Mouse (Mus musculus) embryonic facial prominence, embryonic 11.5 days (tissue): Measurements from ENCODE around the gene Glb1l. TPM values are rescaled to one million over a fixed set of nuclear protein-coding genes. Genes with fewer than 3 reads are reported as not detected.

ENCODE experiments used
- ATAC-seq: fragments of 200-750 bp; cut with Nextera tagmentation; replicated peaks from 2 replicates; pipeline ENCODE4 v1.8.0; 2017; ENCODE audit warnings: low read depth; ENCODE audit not compliant: insufficient number of reproducible peaks, low FRiP score, low TSS enrichment
- DNase-seq: peaks from one replicate; pipeline ENCODE4 v3.0.0-alpha.2; 2015; ENCODE audit warnings: low spot score
- H3K27ac ChIP-seq: fragments of 300-500 bp; sonication (generic); replicated peaks from 2 replicates; pipeline ENCODE4 v1.5.1; 2014; ENCODE audit warnings: mild to moderate bottlenecking, low read depth, low read length, control low read depth
- H3K27me3 ChIP-seq: fragments of 300-500 bp; sonication (generic); 2 replicates; pipeline ENCODE4 v1.6.1; 2014; ENCODE audit warnings: mild to moderate bottlenecking, low read length, moderate library complexity, mixed read lengths; ENCODE audit not compliant: control insufficient read depth, insufficient read depth
- H3K36me3 ChIP-seq: fragments of 300-500 bp; sonication (generic); replicated peaks from 2 replicates; pipeline ENCODE4 v1.6.1; 2014; ENCODE audit warnings: low read depth, mild to moderate bottlenecking, low read length, moderate library complexity, mixed read lengths; ENCODE audit not compliant: control insufficient read depth, insufficient read depth
- H3K4me1 ChIP-seq: fragments of 300-500 bp; sonication (generic); 2 replicates; pipeline ENCODE4 v1.6.1; 2014; ENCODE audit warnings: low read length, mixed read lengths; ENCODE audit not compliant: control insufficient read depth, insufficient read depth
- H3K4me2 ChIP-seq: fragments of 300-500 bp; sonication (generic); 2 replicates; pipeline ENCODE4 v1.6.1; 2014; ENCODE audit warnings: low read depth, mild to moderate bottlenecking, control low read depth, low read length, moderate library complexity
- H3K4me3 ChIP-seq: fragments of 300-500 bp; sonication (generic); 2 replicates; pipeline ENCODE4 v1.5.1; 2014; ENCODE audit warnings: low read depth, low read length, control low read depth
- H3K9ac ChIP-seq: fragments of 300-500 bp; sonication (generic); replicated peaks from 2 replicates; pipeline ENCODE4 v1.6.1; 2014; ENCODE audit warnings: mild to moderate bottlenecking, control low read depth, low read length
- H3K9me3 ChIP-seq: fragments of 300-500 bp; sonication (generic); replicated peaks from 2 replicates; pipeline ENCODE4 v1.6.1; 2016; ENCODE audit warnings: mild to moderate bottlenecking, low read length, inconsistent platforms, mixed read lengths; ENCODE audit not compliant: control insufficient read depth
- WGBS: fragments of 180-500 bp; shearing (Covaris S2); extraction: QIAGEN DNeasy Blood & Tissue Kit; methylation state at CpG from one replicate; pipeline ENCODE4 v1.1.7; 2014; 5-methylcytosine and 5-hydroxymethylcytosine counted together
- polyA plus RNA-seq: library from polyadenylated mRNA; unstranded; fragments of >200 nt; fragmentation: Nextera tagmentation; extraction: Ambion mirVana; gene quantifications from 2 replicates; pipeline ENCODE4 v1.2.1, GENCODE M21; 2014

Glb1l gene
- polyA plus RNA-seq, 1 experiment from 2014 or later, result 14.1 TPM

GRCm38 (mm10) chr1:75250498-75250897 is 39.9 kb upstream of the Glb1l start:
- Histone ChIP-seq H3K27ac (no peak overlapping the region), H3K4me1 (no peaks in the 10 kb centered on the region), H3K27me3 (no peaks in the 10 kb centered on the region), H3K9ac (no peak overlapping the region), H3K4me3 (no peak overlapping the region), H3K9me3 (no peaks in the 10 kb centered on the region), H3K4me2 (no peak overlapping the region), H3K36me3 (no peaks in the 10 kb centered on the region)
- 51% methylated on average over 3 of the region's 3 CpGs for WGBS
- no peak for DNase-seq
- no peak for ATAC-seq

DNA sequence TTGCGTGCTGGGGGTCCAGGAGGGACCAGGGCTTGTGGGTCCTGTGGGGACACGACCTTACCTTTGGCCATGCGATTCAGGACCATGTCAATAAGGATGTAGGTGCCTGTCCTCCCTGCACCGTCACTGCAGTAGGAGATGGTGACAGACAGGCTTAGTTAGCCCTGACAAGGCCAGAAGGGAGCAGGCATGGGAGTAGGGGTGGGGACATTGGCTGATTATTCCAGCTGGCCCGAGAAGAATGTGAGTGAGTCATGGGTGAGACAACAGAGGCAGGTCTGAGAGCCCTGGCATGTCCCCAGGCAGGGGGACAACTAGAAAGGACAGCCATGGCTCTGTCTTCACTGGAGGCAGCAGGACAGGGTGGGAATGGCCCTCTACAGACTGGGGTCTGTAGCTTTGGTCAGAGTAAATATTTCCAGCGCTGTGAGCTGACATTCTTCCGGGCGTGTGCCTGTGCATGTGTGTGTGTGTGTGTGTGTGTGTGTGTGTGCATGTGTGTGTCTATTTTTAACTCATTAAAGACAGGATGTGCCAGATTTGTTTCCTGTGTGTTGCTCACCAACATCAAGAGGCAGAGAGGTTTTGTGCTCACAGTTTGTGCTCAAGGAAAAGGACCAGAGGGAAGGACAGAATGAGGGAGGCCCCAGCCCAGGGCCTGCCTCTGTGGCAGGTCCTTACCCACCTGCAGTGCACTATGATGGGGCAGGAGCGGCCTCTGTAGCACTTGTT is 37.6 kb upstream of the Glb1l start:
- no peak for DNase-seq
- Histone ChIP-seq H3K27me3 (no peaks in the 10 kb centered on the region), H3K36me3 (no peaks in the 10 kb centered on the region), H3K27ac (no peak overlapping the region), H3K4me1 (no peaks in the 10 kb centered on the region), H3K9ac (no peak overlapping the region; the same call in 1 of the 2 replicates), H3K9me3 (no peaks in the 10 kb centered on the region), H3K4me2 (no peak overlapping the region), H3K4me3 (no peak overlapping the region)
- WGBS, result 51% methylated on average over 9 of the region's 9 CpGs
- no peak for ATAC-seq

DNA sequence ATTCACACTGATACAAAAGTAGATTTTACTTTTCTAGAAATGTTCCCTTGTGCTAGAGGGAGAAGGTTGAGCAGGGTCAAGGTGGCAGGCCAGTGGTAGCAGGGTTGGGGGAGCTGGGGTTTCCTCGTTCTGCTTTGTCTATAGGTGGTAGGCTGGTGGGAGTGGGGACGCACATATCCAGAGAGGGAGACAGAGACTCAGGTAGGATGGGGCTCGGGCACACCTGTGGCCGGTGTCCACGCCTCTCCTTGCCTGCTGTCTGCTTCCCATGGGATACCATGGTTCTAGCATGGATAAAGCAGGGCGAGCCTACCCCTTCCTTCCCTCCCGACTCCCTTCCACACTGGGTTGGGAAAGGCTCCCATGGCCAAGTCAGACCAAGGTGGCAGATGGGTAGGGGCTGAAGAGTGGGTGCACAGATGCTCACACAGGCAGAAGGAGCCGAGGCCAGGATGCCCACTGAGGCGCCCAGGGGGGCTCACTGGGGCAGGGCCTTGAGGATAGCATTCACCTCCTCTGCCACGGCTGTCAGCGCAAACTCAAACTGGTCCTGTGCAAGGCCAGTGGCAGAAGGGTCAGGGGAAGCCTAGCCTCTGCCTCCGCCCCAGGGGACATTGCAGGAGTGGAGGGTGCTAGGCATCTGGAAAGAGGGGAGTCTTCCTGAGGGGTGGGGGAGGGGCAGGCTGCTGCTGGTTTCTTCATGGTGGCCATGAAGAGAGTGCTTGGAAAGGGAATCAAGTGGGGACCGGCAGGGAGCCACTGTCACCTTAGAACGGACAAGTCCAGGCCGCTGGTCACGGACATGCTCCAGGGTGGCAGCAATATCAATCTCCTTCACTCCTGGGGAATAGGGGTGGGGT is 36.7 kb upstream of the Glb1l start:
- Histone ChIP-seq H3K9ac (no peak overlapping the region; the same call in 1 of the 2 replicates), H3K4me2 (no peak overlapping the region), H3K27ac (no peak overlapping the region), H3K4me1 (no peaks in the 10 kb centered on the region), H3K4me3 (no peak overlapping the region), H3K9me3 (no peaks in the 10 kb centered on the region), H3K36me3 (no peaks in the 10 kb centered on the region), H3K27me3 (no peaks in the 10 kb centered on the region)
- WGBS, result 73% methylated on average over 16 of the region's 16 CpGs
- ATAC-seq, result no peak
- no peak for DNase-seq

DNA sequence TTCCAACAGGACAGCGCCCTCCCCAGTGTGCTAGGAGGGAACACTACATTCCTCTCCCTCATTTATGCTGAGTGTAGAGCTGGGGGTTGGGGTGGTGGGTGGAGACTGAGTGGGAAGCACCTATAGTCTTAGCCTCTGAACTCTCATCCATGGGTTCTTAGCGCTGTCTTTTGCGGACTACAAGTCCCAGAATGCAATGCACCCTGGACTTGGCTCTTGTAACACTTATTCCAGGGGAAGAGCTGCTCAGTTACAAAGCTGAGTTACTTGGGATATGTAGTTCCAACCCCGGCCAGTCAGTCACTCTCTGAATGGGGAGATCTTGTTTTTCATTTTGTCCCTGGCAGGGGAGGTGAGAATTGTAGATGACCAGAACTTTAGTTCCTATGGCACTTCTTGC is 34.2 kb upstream of the Glb1l start:
- H3K4me3 ChIP-seq, result no peak overlapping the region
- no peak overlapping the region for H3K4me2 ChIP-seq
- no peak overlapping the region for H3K27ac ChIP-seq
- 11% methylated on average over 4 of the region's 4 CpGs for WGBS
- H3K27me3 ChIP-seq, result no peaks in the 10 kb centered on the region
- ATAC-seq, result no peak
- DNase-seq, result peak; percentile 68
- no peaks in the 10 kb centered on the region for H3K9me3 ChIP-seq
- H3K36me3 ChIP-seq, result no peaks in the 10 kb centered on the region
- H3K9ac ChIP-seq, result no peak overlapping the region
- no peaks in the 10 kb centered on the region for H3K4me1 ChIP-seq

DNA sequence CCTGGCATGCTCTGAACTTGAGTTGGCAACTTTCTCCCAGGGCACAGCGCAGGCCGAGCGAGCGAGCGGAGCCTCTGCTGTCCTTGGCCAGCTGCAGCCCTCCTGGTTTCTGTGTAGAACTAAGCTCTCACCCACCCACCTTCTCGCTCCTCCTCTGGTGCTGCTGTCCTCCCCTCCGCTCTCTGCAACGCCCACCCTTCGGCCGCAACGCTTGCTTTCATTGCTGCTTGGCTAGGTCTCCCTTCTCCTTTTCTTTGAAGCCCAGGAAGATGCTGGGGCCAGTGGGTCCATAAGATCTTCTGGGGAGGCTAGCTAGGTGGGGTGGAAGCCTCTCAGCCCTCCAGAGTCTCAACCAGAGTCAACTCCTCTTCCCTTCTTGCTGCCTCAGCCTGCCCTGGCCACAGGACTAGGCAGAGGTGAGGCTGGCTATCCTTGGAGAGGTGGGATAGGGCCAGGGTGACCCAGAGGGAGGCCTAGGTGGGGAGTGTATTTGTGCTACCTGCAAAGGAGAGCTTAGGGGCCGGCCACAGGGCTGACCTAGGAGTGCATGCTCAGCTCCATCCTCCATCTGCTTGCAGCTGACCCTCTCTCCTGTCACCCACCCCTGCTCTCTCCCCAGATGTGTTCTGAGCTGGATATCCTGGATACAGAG is 33.7 kb upstream of the Glb1l start:
- H3K4me3 ChIP-seq, result no peak overlapping the region
- no peak overlapping the region for H3K9ac ChIP-seq
- no peaks in the 10 kb centered on the region for H3K27me3 ChIP-seq
- no peak for DNase-seq
- no peaks in the 10 kb centered on the region for H3K36me3 ChIP-seq
- H3K27ac ChIP-seq, result no peak overlapping the region
- no peak for ATAC-seq
- H3K9me3 ChIP-seq, result no peaks in the 10 kb centered on the region
- no peaks in the 10 kb centered on the region for H3K4me1 ChIP-seq
- 83% methylated on average over 12 of the region's 12 CpGs for WGBS
- no peak overlapping the region for H3K4me2 ChIP-seq

GRCm38 (mm10) chr1:75243411-75243810 is 32.8 kb upstream of the Glb1l start:
- H3K9me3 ChIP-seq, result no peaks in the 10 kb centered on the region
- H3K36me3 ChIP-seq, result no peaks in the 10 kb centered on the region
- WGBS, result 90% methylated on average over 14 of the region's 14 CpGs
- no peak for DNase-seq
- no peaks in the 10 kb centered on the region for H3K27me3 ChIP-seq
- ATAC-seq, result no peak
- H3K9ac ChIP-seq, result no peak overlapping the region
- H3K4me1 ChIP-seq, result no peaks in the 10 kb centered on the region
- H3K4me2 ChIP-seq, result no peak overlapping the region
- no peak overlapping the region for H3K4me3 ChIP-seq
- H3K27ac ChIP-seq, result no peak overlapping the region

DNA sequence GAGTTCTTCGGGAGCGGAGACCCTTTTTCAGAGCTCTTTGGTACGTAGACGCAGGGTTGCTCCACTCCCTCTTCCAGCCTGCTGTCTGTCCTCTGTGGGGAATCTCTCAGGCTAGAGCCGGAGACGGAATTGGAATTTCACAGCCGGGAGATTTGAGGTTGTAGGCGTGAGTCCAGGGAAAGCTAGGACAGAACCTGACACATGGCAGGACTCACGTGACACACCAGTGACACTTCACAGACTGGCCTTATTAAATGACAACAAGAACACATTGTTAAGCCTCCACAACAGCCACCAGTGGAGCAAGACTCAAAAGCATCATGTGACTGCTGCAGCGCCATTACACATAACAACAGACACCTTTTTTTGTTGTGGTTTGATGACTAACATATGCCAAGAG is 29.0 kb upstream of the Glb1l start:
- Histone ChIP-seq H3K9me3 (no peaks in the 10 kb centered on the region), H3K4me1 (0 out of 2 replicates have a peak, but pooled peaks cover 2% of the 10 kb centered on the region), H3K36me3 (no peaks in the 10 kb centered on the region), H3K27ac (no peak overlapping the region), H3K4me3 (no peak overlapping the region), H3K9ac (no peak overlapping the region), H3K4me2 (no peak overlapping the region), H3K27me3 (no peaks in the 10 kb centered on the region)
- DNase-seq, result no peak
- 87% methylated on average over 10 of the region's 10 CpGs for WGBS
- ATAC-seq, result no peak
